Mouse (Mus musculus) MN1 (cell line): Measurements from ENCODE around the gene Pde6d.
"Not testable (repeated sequence)": the region's sequence is repeated elsewhere in the genome, so short reads cannot be mapped to it uniquely, and the experiment has no call there.

Experiments used
- DNase-seq: peaks from one replicate; pipeline ENCODE4 v3.0.0-alpha.2; 2016; ENCODE audit warnings: low spot score

Gene Pde6d

GRCm38 (mm10) chr1:86568409-86568808 is 14.0 kb downstream of the Pde6d start:
- DNase-seq: no peak

DNA sequence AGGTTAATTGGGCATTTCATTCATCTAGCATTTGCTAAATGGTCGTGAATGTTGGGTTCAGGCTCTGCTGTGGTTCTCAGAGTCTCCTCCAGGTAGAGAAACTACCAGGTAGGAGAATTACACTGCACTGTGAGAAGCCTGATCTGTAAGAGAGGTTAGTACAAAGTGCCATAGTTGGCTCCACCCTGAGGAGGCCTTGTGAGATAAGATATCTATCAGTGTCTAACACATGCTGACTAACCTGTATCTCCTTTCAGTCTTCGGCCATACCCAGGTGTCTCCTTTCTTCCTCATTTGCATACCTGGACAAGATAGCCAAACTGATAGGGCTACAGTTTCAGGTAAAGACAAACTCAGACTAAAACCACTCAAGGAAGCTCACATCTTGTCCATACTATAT is 19.8 kb downstream of the Pde6d start:
- no peak for DNase-seq

DNA sequence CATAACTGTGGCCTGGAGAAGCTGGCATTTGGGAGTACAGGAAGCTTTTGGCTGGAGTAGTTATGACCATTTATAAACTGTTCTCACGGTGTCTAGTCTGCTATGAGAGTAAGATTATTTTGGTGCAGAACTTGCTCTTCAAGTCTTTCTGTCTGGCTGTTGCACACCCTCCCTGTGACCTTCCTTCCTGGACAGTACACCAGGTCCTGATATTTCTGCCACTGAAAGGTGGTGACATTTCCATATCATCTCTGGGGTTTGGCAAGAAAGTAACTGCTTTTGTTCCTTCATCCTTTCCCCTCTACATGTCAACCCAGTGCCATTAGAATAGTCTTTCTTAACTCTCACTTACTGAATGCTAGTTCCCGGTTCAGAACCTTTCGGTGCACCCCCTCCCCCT is 23.2 kb downstream of the Pde6d start:
- no peak for DNase-seq

- peak; percentile 28 for DNase-seq
Measured at GRCm38 (mm10) chr1:86557872-86558271, 24.6 kb downstream of the Pde6d start.

- no peak for DNase-seq
Measured at GRCm38 (mm10) chr1:86555665-86556064, 26.8 kb downstream of the Pde6d start.

DNA sequence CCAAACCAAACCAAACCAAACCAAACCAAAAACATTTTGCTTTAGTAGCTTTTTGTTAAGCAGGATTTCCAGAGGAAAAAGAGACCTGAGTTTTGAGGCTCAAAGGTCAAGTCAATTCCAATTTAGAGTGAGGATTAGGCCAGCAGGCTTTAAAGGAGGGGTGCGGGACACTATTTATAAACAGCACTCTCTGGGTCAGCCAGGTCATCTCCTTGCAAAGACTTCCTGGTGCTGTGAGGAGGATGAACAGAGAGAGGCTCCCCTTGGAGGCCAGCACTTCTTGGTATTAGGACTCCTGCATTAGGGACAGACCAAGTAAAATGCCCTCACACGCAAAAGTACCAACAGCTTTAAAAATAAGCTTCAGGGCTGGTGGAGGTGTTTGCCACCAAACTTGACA is 30.6 kb downstream of the Pde6d start:
- no peak for DNase-seq

GRCm38 (mm10) chr1:86551299-86551698 is 31.1 kb downstream of the Pde6d start:
- no peak for DNase-seq

DNA sequence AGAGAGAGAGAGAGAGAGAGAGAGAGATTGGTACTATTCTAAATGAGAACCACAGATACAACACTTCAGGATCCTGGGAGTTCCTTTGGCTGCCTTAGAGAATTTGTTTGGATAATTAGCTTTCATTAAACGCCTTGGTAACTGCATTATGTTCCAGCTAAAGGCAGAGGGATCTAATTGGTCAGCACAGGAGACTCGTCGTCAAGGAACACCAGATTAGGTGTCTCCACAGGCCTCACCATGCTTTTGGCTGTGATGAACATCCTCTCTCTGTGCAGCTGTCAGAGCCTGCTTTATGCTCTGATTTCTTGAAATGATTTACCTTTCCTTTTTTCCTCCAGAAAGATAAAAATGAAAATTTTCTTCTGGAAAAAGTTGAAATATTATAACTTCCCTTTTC is 35.6 kb downstream of the Pde6d start:
- DNase-seq: no peak

DNA sequence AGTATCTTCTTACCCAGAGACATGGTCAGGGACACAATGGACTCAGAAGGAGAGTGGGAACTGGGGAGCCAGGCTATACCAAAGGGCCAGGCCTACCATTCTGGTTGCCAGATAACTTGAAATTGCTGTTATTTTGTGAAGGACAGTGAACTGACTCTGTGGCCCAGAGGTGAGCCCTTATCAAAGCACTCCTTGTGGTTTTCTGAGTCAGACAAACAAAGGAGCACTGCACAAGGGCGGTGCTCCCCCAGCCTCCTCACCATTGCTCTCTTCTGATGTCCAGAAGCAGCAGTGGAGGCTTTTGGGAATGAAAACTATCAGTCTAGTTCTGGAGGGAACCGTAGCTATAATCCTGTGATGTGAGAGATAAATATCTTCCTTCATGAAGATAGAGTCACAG is 39.8 kb downstream of the Pde6d start:
- DNase-seq: no peak

DNA sequence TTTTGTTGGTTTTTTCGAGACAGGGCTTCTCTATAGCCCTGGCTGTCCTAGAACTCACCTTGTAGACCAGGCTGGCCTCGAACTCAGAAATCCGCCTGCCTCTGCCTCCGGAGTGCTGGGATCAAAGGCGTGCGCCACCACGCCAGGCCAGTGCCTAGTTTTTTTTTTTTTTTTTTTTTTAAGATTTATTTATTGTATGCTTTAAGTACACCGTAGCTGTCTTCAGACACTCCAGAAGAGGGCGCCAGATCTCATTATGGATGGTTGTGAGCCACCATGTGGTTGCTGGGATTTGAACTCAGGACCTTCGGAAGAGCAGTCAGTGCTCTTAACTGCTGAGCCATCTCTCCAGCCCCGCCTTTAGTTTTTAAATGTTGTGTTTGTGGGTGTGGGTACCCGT is 42.8 kb downstream of the Pde6d start:
- not testable (repeated sequence) for DNase-seq

DNA sequence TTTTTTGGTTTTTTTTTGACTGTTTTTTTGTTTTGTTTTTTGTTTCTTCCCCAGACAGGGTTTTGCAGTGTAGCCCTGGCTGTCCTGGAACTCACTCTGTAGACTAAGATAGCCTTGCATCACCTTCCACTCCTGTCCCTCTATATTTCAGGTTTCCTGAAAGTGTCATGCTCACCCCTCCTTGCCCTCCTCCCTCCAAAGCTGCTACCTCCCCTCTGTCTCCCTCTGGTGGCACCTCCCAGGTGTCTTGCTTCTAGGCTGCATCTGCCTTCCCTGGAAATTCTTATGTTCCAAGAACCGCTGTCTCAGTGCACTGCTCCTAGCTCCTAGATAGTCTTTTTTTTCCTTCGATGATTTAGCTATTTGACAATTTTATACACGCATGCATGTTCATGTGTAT is 44.0 kb downstream of the Pde6d start:
- DNase-seq: peak; percentile 41

GRCm38 (mm10) chr1:86533411-86534130 is 48.9 kb downstream of the Pde6d start:
- DNase-seq: peak; percentile 30

- DNase-seq: peak; percentile 94
Measured at GRCm38 (mm10) chr1:86532362-86533051, 49.9 kb downstream of the Pde6d start.

- peak; percentile 50 for DNase-seq
Measured at GRCm38 (mm10) chr1:86531547-86532321, 50.7 kb downstream of the Pde6d start.

DNA sequence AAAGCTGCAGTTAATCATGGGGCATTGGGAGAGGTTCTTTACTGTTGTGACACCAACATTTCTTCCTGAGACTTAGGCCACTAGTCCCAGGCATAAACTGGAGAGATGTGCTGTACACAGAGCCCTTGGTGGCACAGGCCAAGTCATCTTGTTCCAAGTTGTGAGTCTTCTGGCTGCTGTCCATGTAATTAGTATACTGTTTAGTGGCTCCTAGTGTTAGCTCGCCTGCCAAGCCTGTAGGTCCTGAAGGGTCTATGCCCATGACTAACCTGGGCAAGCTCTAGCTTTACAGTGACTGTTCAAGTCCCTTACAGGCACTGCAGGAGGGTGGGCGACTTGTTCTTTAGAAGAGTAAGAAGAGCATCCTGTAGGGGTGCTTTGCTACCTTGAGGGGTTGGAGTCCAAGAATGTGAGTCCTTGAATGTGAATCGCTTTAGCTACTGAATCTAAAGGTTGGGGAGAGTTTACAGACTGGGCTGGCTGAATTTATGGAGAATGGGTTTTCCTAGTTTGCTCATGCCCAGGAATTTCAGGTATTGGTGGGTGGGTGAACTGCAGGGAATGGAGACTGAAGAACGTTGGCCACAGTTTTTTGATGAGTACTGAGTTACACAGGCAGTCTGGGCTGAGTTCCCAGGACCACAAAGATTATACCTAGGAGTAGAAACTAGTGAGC is 51.4 kb downstream of the Pde6d start:
- peak; percentile 68 for DNase-seq

GRCm38 (mm10) chr1:86529590-86529989 is 52.8 kb downstream of the Pde6d start:
- no peak for DNase-seq

GRCm38 (mm10) chr1:86528571-86529180 is 53.8 kb downstream of the Pde6d start:
- peak; percentile 83 for DNase-seq

GRCm38 (mm10) chr1:86527599-86528486 is 54.6 kb downstream of the Pde6d start:
- peak; percentile 95 for DNase-seq

GRCm38 (mm10) chr1:86526789-86527598 is 55.4 kb downstream of the Pde6d start:
- peak; percentile 39 for DNase-seq
